Mouse (Mus musculus) heart, adult 18-20 months (tissue): ENCODE data around the gene Rasal1. TPM values are rescaled to one million over a fixed set of nuclear protein-coding genes. Genes with fewer than 3 reads are reported as not detected.

Experiments
- total RNA-seq, 2 experiments: library from RNA; stranded (reverse); gene quantifications; 2 replicates each; pipeline ENCODE4 v1.2.3; 2021

Gene Rasal1
- total RNA-seq, 2 experiments from 2014 or later = 0.69 TPM; not detected in 1

Other genes starting within 250 kb of the Rasal1 start
- not detected for gene Lhx5, start 217.1 kb upstream of the Rasal1 start, total RNA-seq
- 1 to 10 TPM; 6.8 to 9.4 TPM for gene Sdsl, start 176.0 kb upstream of the Rasal1 start, total RNA-seq
- 1 to 10 TPM in 1 of 2 experiments, under 1 TPM in 1; 0.87 to 2.4 TPM for gene Sds, start 172.3 kb upstream of the Rasal1 start, total RNA-seq
- 10 to 100 TPM; 47.4 to 50.3 TPM for gene Plbd2, start 145.2 kb upstream of the Rasal1 start, total RNA-seq
- gene Slc8b1, start 137.6 kb upstream of the Rasal1 start, total RNA-seq = 10 to 100 TPM in 1 of 2 experiments, 1 to 10 TPM in 1; 9.5 to 11.3 TPM
- gene Tpcn1, start 60.1 kb upstream of the Rasal1 start, total RNA-seq = 10 to 100 TPM; 29.7 to 35.5 TPM
- gene Iqcd, start 59.8 kb upstream of the Rasal1 start, total RNA-seq = not detected
- gene Rita1, start 36.2 kb upstream of the Rasal1 start, total RNA-seq = 10 to 100 TPM; 13.4 to 16.3 TPM
- 10 to 100 TPM; 19.2 to 23.0 TPM for gene Ddx54, start 36.1 kb upstream of the Rasal1 start, total RNA-seq
- not detected for gene Cfap73, start 14.6 kb upstream of the Rasal1 start, total RNA-seq
- gene Dtx1, start 63.1 kb downstream of the Rasal1 start, total RNA-seq = 1 to 10 TPM in 1 of 2 experiments, under 1 TPM in 1; 0.99 to 2.7 TPM
- gene Oas2, start 101.0 kb downstream of the Rasal1 start, total RNA-seq = 1 to 10 TPM; 1.1 to 1.2 TPM
- under 1 TPM in 1 of 2 experiments, not detected in 1; 0.05 TPM for gene Oas3, start 128.8 kb downstream of the Rasal1 start, total RNA-seq
- not detected for gene Oas1e, start 146.7 kb downstream of the Rasal1 start, total RNA-seq
- under 1 TPM; 0.22 to 0.36 TPM for gene Oas1c, start 163.7 kb downstream of the Rasal1 start, total RNA-seq
- gene Oas1f, start 198.6 kb downstream of the Rasal1 start, total RNA-seq = not detected
- gene Oas1h, start 212.6 kb downstream of the Rasal1 start, total RNA-seq = not detected
- not detected for gene Oas1g, start 238.8 kb downstream of the Rasal1 start, total RNA-seq